Mouse (Mus musculus) forebrain, postnatal 0 days (tissue): ENCODE measurements around the gene Olfr270. TPM values are rescaled to one million over a fixed set of nuclear protein-coding genes. Genes with fewer than 3 reads are reported as not detected.

Experiments used
- ATAC-seq: fragments of 200-750 bp; cut with Nextera tagmentation; 2 replicates; pipeline ENCODE4 v1.8.0; 2017; ENCODE audit warnings: mild to moderate bottlenecking, moderate library complexity
- DNase-seq: peaks from one replicate; pipeline ENCODE4 v3.0.0-alpha.2; 2015
- H3K27ac ChIP-seq: fragments of 300-500 bp; sonication (generic); 2 replicates; pipeline ENCODE4 v1.5.1; 2014; ENCODE audit warnings: low read depth, mild to moderate bottlenecking, antibody characterized with exemption, low read length, moderate library complexity, mixed read lengths
- H3K27me3 ChIP-seq: fragments of 300-500 bp; sonication (generic); 2 replicates; pipeline ENCODE4 v1.6.1; 2014; ENCODE audit warnings: mild to moderate bottlenecking, low read length, mixed read lengths; ENCODE audit not compliant: insufficient read depth
- H3K36me3 ChIP-seq: fragments of 300-500 bp; sonication (generic); 2 replicates; pipeline ENCODE4 v1.6.1; 2014; ENCODE audit warnings: mild to moderate bottlenecking, moderate library complexity; ENCODE audit not compliant: insufficient read depth
- H3K4me1 ChIP-seq: fragments of 300-500 bp; sonication (generic); 2 replicates; pipeline ENCODE4 v1.6.1; 2014; ENCODE audit warnings: antibody characterized with exemption; ENCODE audit not compliant: insufficient read depth
- H3K4me2 ChIP-seq: fragments of 300-500 bp; sonication (generic); 2 replicates; pipeline ENCODE4 v1.6.1; 2014; ENCODE audit warnings: low read depth, mild to moderate bottlenecking, moderate library complexity
- H3K4me3 ChIP-seq: fragments of 300-500 bp; sonication (generic); 2 replicates; pipeline ENCODE4 v1.5.1; 2014; ENCODE audit warnings: low read depth, low read length, mixed read lengths
- H3K9ac ChIP-seq: fragments of 300-500 bp; sonication (generic); 2 replicates; pipeline ENCODE4 v1.6.1; 2014; ENCODE audit warnings: mild to moderate bottlenecking
- H3K9me3 ChIP-seq: fragments of 300-500 bp; sonication (generic); 2 replicates; pipeline ENCODE4 v1.6.1; 2016; ENCODE audit warnings: low read length
- CTCF ChIP-seq: sonication (generic); IDR thresholded peaks from 2 replicates; pipeline ENCODE4 v1.5.1; 2016; ENCODE audit warnings: antibody characterized with exemption, control low read depth, low read depth
- WGBS: fragments of 180-500 bp; shearing (Covaris S2); extraction: QIAGEN DNeasy Blood & Tissue Kit; methylation state at CpG from one replicate; pipeline ENCODE4 v1.1.7; 2014; 5-methylcytosine and 5-hydroxymethylcytosine counted together
- polyA plus RNA-seq: library from polyadenylated mRNA; unstranded; fragments of >200 nt; fragmentation: Nextera tagmentation; extraction: Ambion mirVana; gene quantifications from 2 replicates; pipeline ENCODE4 v1.2.1, GENCODE M21; 2015
- total RNA-seq: library from RNA; depleted of rRNA; stranded (reverse); fragments of >200 nt; gene quantifications from 2 replicates; pipeline ENCODE4 v1.2.3, GENCODE M21; 2014; rRNA removed

Gene Olfr270
- total and polyA plus RNA-seq, 2 experiments from 2014 or later, result not detected

DNA sequence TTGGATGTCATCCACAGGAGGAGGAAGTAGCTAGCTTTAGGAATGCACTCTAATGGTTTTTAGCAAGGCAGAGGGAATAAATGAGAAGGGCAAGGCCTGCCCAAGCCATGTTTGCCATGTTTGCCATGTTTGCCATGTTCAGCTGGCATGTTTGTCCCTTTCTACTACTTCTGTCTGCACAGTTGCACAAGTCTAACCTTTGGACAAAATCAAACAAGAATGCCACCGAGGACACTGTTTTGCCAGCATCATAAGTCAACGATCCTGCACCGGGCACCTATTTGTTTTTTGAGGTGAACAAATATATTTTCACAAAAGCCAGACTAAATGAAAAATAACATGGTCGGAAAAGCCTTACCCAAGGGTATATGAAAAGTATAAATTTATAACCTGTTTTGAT, 45.5 kb downstream of the Olfr270 start:
- no peak overlapping the region for H3K27ac ChIP-seq
- TF ChIP-seq CTCF, result no peak
- H3K4me2 ChIP-seq, result no peak overlapping the region
- no peaks in the 10 kb centered on the region for H3K27me3 ChIP-seq
- no peak for ATAC-seq
- H3K4me1 ChIP-seq, result peaks cover 4% of the 10 kb centered on the region; the same call in 1 of the 2 replicates
- H3K36me3 ChIP-seq, result no peaks in the 10 kb centered on the region
- DNase-seq, result no peak
- 93% methylated on average over 4 of the region's 4 CpGs for WGBS
- H3K9me3 ChIP-seq, result no peaks in the 10 kb centered on the region
- no peak overlapping the region for H3K4me3 ChIP-seq
- H3K9ac ChIP-seq, result no peak overlapping the region

DNA sequence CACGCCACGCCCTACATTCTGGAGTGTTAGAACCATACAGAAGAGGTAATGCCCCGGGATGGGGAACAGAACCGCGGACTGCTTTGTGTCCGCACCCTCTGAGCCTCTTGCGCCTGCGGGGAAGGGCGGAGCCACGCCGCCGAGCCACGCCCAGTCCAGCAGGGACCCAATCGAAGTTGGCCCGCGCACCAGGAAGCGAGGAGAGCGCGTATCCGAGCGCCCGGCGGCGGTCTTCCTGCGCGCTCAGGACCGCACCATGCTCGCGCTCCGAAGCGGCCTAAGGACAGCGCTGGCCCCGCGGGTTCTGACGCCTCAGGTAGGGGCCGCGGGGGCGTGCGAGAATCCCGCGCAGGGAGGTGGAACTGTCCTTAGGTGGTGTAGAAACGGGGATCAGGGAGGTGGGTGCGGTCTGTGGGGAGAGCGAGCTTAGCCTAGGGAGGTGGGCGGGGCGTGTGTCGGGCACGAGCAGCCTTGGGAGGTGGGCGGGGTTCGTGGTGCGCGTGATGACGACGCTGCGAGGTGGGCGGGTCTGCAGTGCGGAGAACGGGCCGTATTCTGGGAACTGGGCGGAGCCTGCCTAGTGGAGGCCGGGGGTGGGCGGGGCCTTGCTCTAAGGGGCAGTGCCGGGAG, 47.5 kb downstream of the Olfr270 start, which contains the start of gene Nipsnap3b:
Gene Nipsnap3b, plus strand, starts transcription at position 149 of the 630 bp plus-strand sequence.
- ATAC-seq (peak; percentile 95), DNase-seq (peak; percentile 98)
- TF ChIP-seq CTCF, result no peak
- no peaks in the 10 kb centered on the region for H3K9me3 ChIP-seq
- H3K36me3 ChIP-seq, result peaks cover 9% of the 10 kb centered on the region
- peaks cover 4% of the 10 kb centered on the region; the same call in 1 of the 2 replicates for H3K4me1 ChIP-seq
- no peaks in the 10 kb centered on the region for H3K27me3 ChIP-seq
- H3K4me3 ChIP-seq, result peak within 1 kb of the TSS; percentile 87
- H3K9ac ChIP-seq, result peak within 1 kb of the TSS; percentile 77
- H3K4me2 ChIP-seq, result peak within 1 kb of the TSS; percentile 70
- H3K27ac ChIP-seq, result peak within 1 kb of the TSS; percentile 89
- under 1% methylated on average over 63 of the region's 63 CpGs for WGBS

DNA sequence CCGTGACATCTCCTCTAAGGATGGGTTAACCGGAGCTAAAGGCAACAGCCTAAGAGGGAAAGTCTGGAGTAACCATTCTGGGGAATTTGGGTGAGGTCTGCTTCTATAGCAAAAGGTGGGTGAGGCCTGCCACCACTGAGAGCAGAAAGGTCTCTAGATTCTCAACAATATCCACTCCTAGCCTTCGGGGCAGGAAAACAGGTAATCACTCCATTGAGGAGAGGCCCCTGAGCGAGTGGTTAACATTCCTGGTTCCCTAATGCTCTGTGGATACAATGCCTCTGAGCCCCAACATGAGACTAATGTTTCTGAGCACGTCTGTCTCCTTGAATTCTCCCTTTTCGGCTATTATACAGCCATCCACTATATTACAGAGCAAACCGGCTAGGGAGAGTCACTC, 50.1 kb downstream of the Olfr270 start:
- Histone ChIP-seq H3K4me2 (no peak overlapping the region), H3K27me3 (no peaks in the 10 kb centered on the region), H3K27ac (no peak overlapping the region), H3K9me3 (no peaks in the 10 kb centered on the region), H3K4me3 (no peak overlapping the region), H3K9ac (no peak overlapping the region), H3K36me3 (peaks cover 21% of the 10 kb centered on the region), H3K4me1 (peaks cover 4% of the 10 kb centered on the region; the same call in 1 of the 2 replicates)
- TF ChIP-seq CTCF, result no peak
- 96% methylated on average over 7 of the region's 7 CpGs for WGBS
- no peak for DNase-seq
- no peak for ATAC-seq

DNA sequence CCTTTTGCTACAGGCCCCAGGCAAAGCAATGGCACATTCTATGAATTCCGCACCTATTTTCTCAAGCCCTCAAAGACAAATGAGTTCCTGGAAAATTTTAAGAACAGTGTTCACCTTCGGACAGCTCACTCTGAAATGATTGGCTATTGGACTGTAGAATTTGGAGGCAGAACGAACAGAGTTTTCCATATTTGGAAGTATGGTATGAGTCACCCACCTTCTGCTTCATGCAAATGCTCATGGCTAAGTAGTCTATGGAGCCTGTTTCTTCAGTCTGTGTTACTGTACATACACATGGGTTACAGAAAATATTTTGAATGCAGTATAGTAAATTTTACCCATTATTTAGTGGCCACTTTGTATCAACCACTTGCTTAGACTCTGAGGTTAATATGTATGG, 50.7 kb downstream of the Olfr270 start:
- no peak for DNase-seq
- no peak for TF ChIP-seq CTCF
- H3K4me2 ChIP-seq, result no peak overlapping the region
- no peaks in the 10 kb centered on the region for H3K27me3 ChIP-seq
- no peaks in the 10 kb centered on the region for H3K9me3 ChIP-seq
- H3K27ac ChIP-seq, result no peak overlapping the region
- WGBS, result 95% methylated on average over 3 of the region's 3 CpGs
- no peak for ATAC-seq
- peaks cover 4% of the 10 kb centered on the region; the same call in 1 of the 2 replicates for H3K4me1 ChIP-seq
- no peak overlapping the region for H3K9ac ChIP-seq
- H3K4me3 ChIP-seq, result no peak overlapping the region
- peaks cover 27% of the 10 kb centered on the region for H3K36me3 ChIP-seq

DNA sequence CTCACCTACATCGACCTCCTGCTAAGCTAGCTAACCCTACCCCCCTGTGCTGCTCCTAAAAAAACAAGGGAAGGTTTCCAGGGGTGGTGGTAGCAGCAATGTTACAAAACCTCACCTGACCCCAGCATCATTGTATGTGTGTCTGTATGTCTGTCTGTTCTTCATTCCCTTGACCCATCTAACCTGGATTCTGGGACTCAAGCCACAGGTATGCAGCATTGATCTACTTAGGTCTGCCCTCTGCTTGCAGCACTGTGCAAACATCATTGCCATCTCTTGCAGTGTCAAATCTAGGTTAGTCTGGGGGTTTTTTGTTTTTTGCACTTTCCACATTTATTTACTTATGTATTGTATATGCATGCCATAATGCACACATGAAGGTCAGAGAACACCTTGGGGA, 54.0 kb downstream of the Olfr270 start:
- no peak overlapping the region for H3K9ac ChIP-seq
- no peaks in the 10 kb centered on the region for H3K9me3 ChIP-seq
- no peak overlapping the region for H3K4me2 ChIP-seq
- H3K4me3 ChIP-seq, result no peak overlapping the region
- peaks cover 41% of the 10 kb centered on the region for H3K36me3 ChIP-seq
- WGBS, result 93% methylated on average over 1 of the region's 1 CpGs
- no peaks in the 10 kb centered on the region for H3K27me3 ChIP-seq
- no peak for TF ChIP-seq CTCF
- DNase-seq (no peak), ATAC-seq (no peak)
- no peak overlapping the region for H3K27ac ChIP-seq
- H3K4me1 ChIP-seq, result no peaks in the 10 kb centered on the region

Other genes starting within 250 kb of the Olfr270 start
- not detected in 2 replicates for gene Olfr275, start 149.9 kb upstream of the Olfr270 start, total RNA-seq
- gene Olfr275, start 149.9 kb upstream of the Olfr270 start, polyA plus RNA-seq, result not detected in 2 replicates
- not detected in 2 replicates for gene Olfr273, start 105.3 kb upstream of the Olfr270 start, total RNA-seq
- gene Olfr273, start 105.3 kb upstream of the Olfr270 start, polyA plus RNA-seq, result not detected in 2 replicates
- gene Olfr272, start 45.4 kb upstream of the Olfr270 start, total RNA-seq, result not detected in 2 replicates
- gene Olfr272, start 45.4 kb upstream of the Olfr270 start, polyA plus RNA-seq, result not detected in 2 replicates
- not detected in 2 replicates for gene Nipsnap3a, start 24.7 kb downstream of the Olfr270 start, total RNA-seq
- not detected in 2 replicates for gene Nipsnap3a, start 24.7 kb downstream of the Olfr270 start, polyA plus RNA-seq
- gene Nipsnap3b, start 47.3 kb downstream of the Olfr270 start, total RNA-seq, result 126 and 141 TPM in 2 replicates
- gene Nipsnap3b, start 47.3 kb downstream of the Olfr270 start, polyA plus RNA-seq, result 170 and 182 TPM in 2 replicates
- gene Abca1, start 195.3 kb downstream of the Olfr270 start, total RNA-seq, result 26.4 and 39.2 TPM in 2 replicates
- 3.7 and 6.3 TPM in 2 replicates for gene Abca1, start 195.3 kb downstream of the Olfr270 start, polyA plus RNA-seq